Mouse (Mus musculus) subcutaneous adipose tissue, adult 2 months (tissue): ENCODE measurements around the gene Olfr288. TPM values are rescaled to one million over a fixed set of nuclear protein-coding genes. Genes with fewer than 3 reads are reported as not detected.

Source experiments
- polyA plus RNA-seq: library from polyadenylated mRNA; depleted of rRNA; stranded (reverse); fragments of >200 nt; gene quantifications from 2 replicates; pipeline ENCODE4 v1.2.3, GENCODE M21; 2012; ENCODE audit warnings: low replicate concordance; rRNA removed

Olfr288 gene
- polyA plus RNA-seq: not detected in 2 replicates

GRCm38 (mm10) chr15:98195442-98195841, at the start of gene Olfr288:
Gene Olfr288 (minus strand): TSS chr15:98195542.

GRCm38 (mm10) chr15:98234350-98234749, 39.0 kb upstream of the Olfr288 start, which contains the start of gene Olfr286:
Gene Olfr286 (minus strand): TSS chr15:98234450.

GRCm38 (mm10) chr15:98220877-98221276, 25.5 kb upstream of the Olfr288 start, which contains the start of the genes Gm44579 and Olfr287:
Gene Gm44579 (minus strand): TSS chr15:98220977.
Gene Olfr287 (minus strand): TSS chr15:98221056.

GRCm38 (mm10) chr15:98166963-98167644, 28.2 kb downstream of the Olfr288 start, which contains the start of gene Ccdc184:
Gene Ccdc184 (plus strand): TSS chr15:98167158.

DNA sequence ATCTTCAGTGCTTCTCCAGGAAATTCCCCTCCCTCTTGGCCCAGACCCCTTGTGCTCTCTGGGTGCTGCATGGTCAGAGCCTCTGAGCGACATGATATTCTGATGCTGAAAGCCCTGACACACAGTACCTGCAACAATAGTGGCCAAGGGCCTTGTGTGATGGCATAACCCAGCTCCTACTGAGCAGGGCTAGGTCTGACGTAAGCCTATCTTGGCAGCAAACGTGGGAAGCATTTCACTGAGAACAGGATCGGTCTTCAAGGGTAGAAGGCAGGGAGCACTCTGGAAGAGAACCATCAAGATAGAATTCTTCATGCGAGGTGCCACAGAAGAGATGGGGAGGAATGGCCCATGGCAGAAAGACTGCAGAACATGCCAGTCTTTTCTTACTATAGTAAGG, 29.8 kb downstream of the Olfr288 start, which contains the start of gene Asb8:
Gene Asb8 (minus strand): TSS at position 101 of the 400 bp plus-strand sequence.

Other genes with a start within 250 kb of the Olfr288 start
- 67.8 and 95.8 TPM in 2 replicates for gene Tmem106c, start 231.3 kb downstream of the Olfr288 start, polyA plus RNA-seq
- 0.03 TPM in 1 of 2 replicates, not detected in the other for gene Col2a1, start 190.8 kb downstream of the Olfr288 start, polyA plus RNA-seq
- gene Pfkm, start 103.0 kb downstream of the Olfr288 start, polyA plus RNA-seq: 27.5 and 39.9 TPM in 2 replicates
- gene Senp1, start 101.8 kb downstream of the Olfr288 start, polyA plus RNA-seq: 8.0 and 18.2 TPM in 2 replicates
- gene Asb8, start 29.9 kb downstream of the Olfr288 start, polyA plus RNA-seq: 46.3 and 54.3 TPM in 2 replicates
- 0.14 and 6.3 TPM in 2 replicates for gene Ccdc184, start 28.4 kb downstream of the Olfr288 start, polyA plus RNA-seq
- gene Gm44579, start 25.4 kb upstream of the Olfr288 start, polyA plus RNA-seq: not detected in 2 replicates
- not detected in 2 replicates for gene Olfr287, start 25.5 kb upstream of the Olfr288 start, polyA plus RNA-seq
- not detected in 2 replicates for gene Olfr286, start 38.9 kb upstream of the Olfr288 start, polyA plus RNA-seq
- gene H1fnt, start 61.8 kb upstream of the Olfr288 start, polyA plus RNA-seq: not detected in 2 replicates
- gene Zfp641, start 100.6 kb upstream of the Olfr288 start, polyA plus RNA-seq: 2.9 and 4.3 TPM in 2 replicates
- gene Olfr285, start 121.8 kb upstream of the Olfr288 start, polyA plus RNA-seq: not detected in 2 replicates
- gene Olfr284, start 145.4 kb upstream of the Olfr288 start, polyA plus RNA-seq: not detected in 2 replicates
- not detected in 2 replicates for gene Olfr283, start 185.4 kb upstream of the Olfr288 start, polyA plus RNA-seq
- not detected in 2 replicates for gene Olfr282, start 235.7 kb upstream of the Olfr288 start, polyA plus RNA-seq